Mouse (Mus musculus) forebrain, embryonic 16.5 days (tissue): Measurements from ENCODE around the gene Lgi4. TPM values are rescaled to one million over a fixed set of nuclear protein-coding genes. Genes with fewer than 3 reads are reported as not detected.

ENCODE experiments used
- ATAC-seq: fragments of 200-750 bp; cut with Nextera tagmentation; 2 replicates; pipeline ENCODE4 v1.8.0; 2017; ENCODE audit warnings: mild to moderate bottlenecking, moderate library complexity
- H3K27ac ChIP-seq: fragments of 300-500 bp; sonication (generic); 2 replicates; pipeline ENCODE4 v1.5.1; 2014; ENCODE audit warnings: low read length, control low read depth
- H3K27me3 ChIP-seq: fragments of 300-500 bp; sonication (generic); replicated peaks from 2 replicates; pipeline ENCODE4 v1.6.1; 2014; ENCODE audit warnings: low read length; ENCODE audit not compliant: control insufficient read depth, insufficient read depth
- H3K36me3 ChIP-seq: fragments of 300-500 bp; sonication (generic); 2 replicates; pipeline ENCODE4 v1.6.1; 2014; ENCODE audit not compliant: control insufficient read depth, insufficient read depth
- H3K4me1 ChIP-seq: fragments of 300-500 bp; sonication (generic); replicated peaks from 2 replicates; pipeline ENCODE4 v1.6.1; 2014; ENCODE audit warnings: low read length; ENCODE audit not compliant: control insufficient read depth, insufficient read depth
- H3K4me2 ChIP-seq: fragments of 300-500 bp; sonication (generic); 2 replicates; pipeline ENCODE4 v1.6.1; 2014; ENCODE audit warnings: mild to moderate bottlenecking, low read length, control low read depth
- H3K4me3 ChIP-seq: fragments of 300-500 bp; sonication (generic); replicated peaks from 2 replicates; pipeline ENCODE4 v1.5.1; 2014; ENCODE audit warnings: mild to moderate bottlenecking, low read length, control low read depth
- H3K9ac ChIP-seq: fragments of 300-500 bp; sonication (generic); replicated peaks from 2 replicates; pipeline ENCODE4 v1.6.1; 2014; ENCODE audit warnings: low read depth, low read length, control low read depth
- H3K9me3 ChIP-seq: fragments of 300-500 bp; sonication (generic); 2 replicates; pipeline ENCODE4 v1.6.1; 2016; ENCODE audit warnings: low read length; ENCODE audit not compliant: control insufficient read depth
- WGBS: fragments of 180-500 bp; shearing (Covaris S2); extraction: QIAGEN DNeasy Blood & Tissue Kit; methylation state at CpG from one replicate; pipeline ENCODE4 v1.1.7; 2014; 5-methylcytosine and 5-hydroxymethylcytosine counted together
- microRNA-seq: library from miRNA; unstranded; fragments of <30 nt; microRNA quantifications from one replicate; pipeline ENCODE4, GENCODE M21; 2017
- polyA plus RNA-seq: library from polyadenylated mRNA; unstranded; fragments of >200 nt; fragmentation: Nextera tagmentation; extraction: Ambion mirVana; gene quantifications from 2 replicates; pipeline ENCODE4 v1.2.1, GENCODE M21; 2015

Gene Lgi4
- polyA plus RNA-seq, 1 experiment from 2014 or later = 0.20 TPM

GRCm38 (mm10) chr7:31116721-31117145, 57.6 kb downstream of the Lgi4 start:
- no peak overlapping the region for H3K27ac ChIP-seq
- no peaks in the 10 kb centered on the region for H3K36me3 ChIP-seq
- H3K4me2 ChIP-seq = no peak overlapping the region
- H3K9me3 ChIP-seq = no peaks in the 10 kb centered on the region
- ATAC-seq = peak; percentile 10; the same call in 1 of the 2 replicates
- H3K4me1 ChIP-seq = no peaks in the 10 kb centered on the region
- no peaks in the 10 kb centered on the region for H3K27me3 ChIP-seq
- no peak overlapping the region for H3K4me3 ChIP-seq
- no peak overlapping the region for H3K9ac ChIP-seq
- 46% methylated on average over 15 of the region's 16 CpGs for WGBS

- WGBS = 80% methylated on average over 11 of the region's 11 CpGs
- H3K27ac ChIP-seq = no peak overlapping the region
- H3K4me3 ChIP-seq = no peak overlapping the region
- no peak overlapping the region for H3K9ac ChIP-seq
- no peaks in the 10 kb centered on the region for H3K4me1 ChIP-seq
- H3K4me2 ChIP-seq = no peak overlapping the region
- no peaks in the 10 kb centered on the region for H3K36me3 ChIP-seq
- no peaks in the 10 kb centered on the region for H3K9me3 ChIP-seq
- ATAC-seq = no peak
- no peaks in the 10 kb centered on the region for H3K27me3 ChIP-seq
Observed at GRCm38 (mm10) chr7:31117465-31117864, 58.3 kb downstream of the Lgi4 start.

DNA sequence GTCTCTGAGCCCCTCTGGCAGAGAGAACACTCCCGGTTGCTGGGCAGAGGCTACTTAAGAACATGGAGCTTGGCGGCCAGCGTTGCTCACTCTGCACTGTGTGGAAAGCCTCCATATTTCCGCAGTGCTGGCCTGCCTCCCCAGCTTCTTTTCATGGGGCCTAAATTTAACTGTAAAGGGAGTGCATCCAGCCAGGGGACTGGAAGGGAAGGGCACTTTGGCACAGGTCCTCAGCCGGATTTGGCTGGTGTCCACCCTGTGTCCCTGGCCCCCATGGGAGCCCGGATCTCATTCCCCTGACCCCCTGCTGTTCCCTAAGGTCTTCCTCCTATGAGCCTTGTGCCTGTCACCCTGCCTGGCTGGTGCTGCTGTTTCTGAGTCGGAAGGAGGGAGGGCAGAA, 59.3 kb downstream of the Lgi4 start:
- Histone ChIP-seq H3K9ac (no peak overlapping the region), H3K36me3 (no peaks in the 10 kb centered on the region), H3K27ac (no peak overlapping the region), H3K27me3 (no peaks in the 10 kb centered on the region), H3K4me2 (no peak overlapping the region), H3K9me3 (no peaks in the 10 kb centered on the region), H3K4me3 (no peak overlapping the region), H3K4me1 (no peaks in the 10 kb centered on the region)
- 64% methylated on average over 7 of the region's 7 CpGs for WGBS
- ATAC-seq = no peak; the same call in 1 of the 2 replicates

DNA sequence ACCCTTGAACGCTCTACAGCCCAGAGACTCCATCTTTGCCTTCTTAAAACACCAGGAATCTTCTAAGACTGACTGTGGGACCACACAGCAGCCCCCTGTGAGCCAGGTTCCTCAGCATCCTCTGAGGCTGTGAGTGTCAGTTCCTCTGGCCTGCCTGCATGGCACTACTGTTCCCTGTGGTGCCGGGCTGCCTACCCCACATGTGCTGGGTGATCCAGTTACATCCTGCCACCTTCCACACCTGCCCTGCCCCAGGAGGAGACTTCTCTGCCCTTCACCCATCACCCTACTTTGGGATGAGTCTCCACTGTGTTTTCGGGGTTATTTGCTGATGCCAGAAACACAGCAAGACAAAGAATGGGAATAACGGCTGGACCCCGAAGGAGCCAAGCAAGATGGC, 60.4 kb downstream of the Lgi4 start:
- Histone ChIP-seq H3K36me3 (no peaks in the 10 kb centered on the region), H3K27me3 (0 out of 2 replicates have a peak, but pooled peaks cover 2% of the 10 kb centered on the region), H3K4me2 (no peak overlapping the region), H3K27ac (no peak overlapping the region), H3K4me1 (no peaks in the 10 kb centered on the region), H3K9me3 (no peaks in the 10 kb centered on the region), H3K4me3 (no peak overlapping the region), H3K9ac (no peak overlapping the region)
- WGBS = 90% methylated on average over 5 of the region's 5 CpGs
- no peak for ATAC-seq

Small RNA genes within 50 kb of the gene (microRNA-seq; reads per million reads assigned to microRNA genes)
- gene Mir7050 = not detected

Other genes with a start within 250 kb of the Lgi4 start
- 0.14 TPM in 1 of 2 replicates, not detected in the other for gene Ffar2, start 235.6 kb upstream of the Lgi4 start, polyA plus RNA-seq
- not detected in 2 replicates for gene Ffar3, start 203.2 kb upstream of the Lgi4 start, polyA plus RNA-seq
- gene Ffar1, start 197.8 kb upstream of the Lgi4 start, polyA plus RNA-seq = not detected in 2 replicates
- gene Cd22, start 179.0 kb upstream of the Lgi4 start, polyA plus RNA-seq = 0.25 TPM in 1 of 2 replicates, not detected in the other
- gene Mag, start 144.5 kb upstream of the Lgi4 start, polyA plus RNA-seq = 1.0 and 1.8 TPM in 2 replicates
- not detected in 2 replicates for gene Hamp2, start 134.7 kb upstream of the Lgi4 start, polyA plus RNA-seq
- not detected in 2 replicates for gene Hamp, start 115.3 kb upstream of the Lgi4 start, polyA plus RNA-seq
- 30.0 and 32.3 TPM in 2 replicates for gene Usf2, start 102.5 kb upstream of the Lgi4 start, polyA plus RNA-seq
- 21.3 and 23.2 TPM in 2 replicates for gene Lsr, start 85.9 kb upstream of the Lgi4 start, polyA plus RNA-seq
- gene Fam187b, start 85.6 kb upstream of the Lgi4 start, polyA plus RNA-seq = 0.26 and 0.42 TPM in 2 replicates
- gene Fxyd5, start 16.9 kb upstream of the Lgi4 start, polyA plus RNA-seq = 21.7 and 23.4 TPM in 2 replicates
- gene Fxyd7, start 7.9 kb upstream of the Lgi4 start, polyA plus RNA-seq = 51.0 and 95.0 TPM in 2 replicates
- 10.7 and 14.5 TPM in 2 replicates for gene Fxyd1, start 2.1 kb upstream of the Lgi4 start, polyA plus RNA-seq
- 0.15 and 0.66 TPM in 2 replicates for gene Fxyd3, start 17.4 kb downstream of the Lgi4 start, polyA plus RNA-seq
- 0.88 TPM in 1 of 2 replicates, not detected in the other for gene Hpn, start 55.9 kb downstream of the Lgi4 start, polyA plus RNA-seq
- 4.1 and 5.3 TPM in 2 replicates for gene Scn1b, start 67.7 kb downstream of the Lgi4 start, polyA plus RNA-seq
- gene Gramd1a, start 96.6 kb downstream of the Lgi4 start, polyA plus RNA-seq = 261 and 277 TPM in 2 replicates
- not detected in 2 replicates for gene Scgb2b2, start 231.2 kb downstream of the Lgi4 start, polyA plus RNA-seq
- not detected in 2 replicates for gene Scgb1b2, start 232.5 kb downstream of the Lgi4 start, polyA plus RNA-seq